Mouse (Mus musculus) c-Kit-positive CD71-positive TER-119-negative erythroid progenitor cells, embryonic 14.5 days (primary cell): ENCODE data around the gene Olfr180.

Experiments used
- DNase-seq: peaks from one replicate; pipeline ENCODE4 v3.0.0-alpha.2; 2013; ENCODE audit warnings: low read depth

Gene Olfr180

DNA sequence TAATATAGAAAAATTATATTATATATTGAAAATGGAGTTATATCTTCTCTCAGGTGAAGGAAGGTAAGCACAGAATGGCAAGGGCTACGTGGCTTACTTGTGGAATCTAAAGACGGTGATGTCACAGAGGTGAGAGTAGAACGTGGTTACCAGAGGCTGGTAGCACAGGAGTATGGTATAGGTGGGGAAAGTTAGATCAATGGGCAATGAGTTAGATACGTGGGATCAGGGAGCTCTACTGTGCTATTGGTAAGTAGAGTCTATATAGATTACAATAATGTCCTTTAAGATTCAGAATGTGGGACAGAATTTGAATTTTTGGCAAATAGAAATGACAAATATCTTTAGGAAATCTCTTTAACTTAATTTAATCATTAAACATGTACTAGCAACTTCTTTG, at the start of gene Olfr180:
Olfr180 (minus strand) TSS at position 101 of the 400 bp plus-strand sequence.
- DNase-seq, result no peak

DNA sequence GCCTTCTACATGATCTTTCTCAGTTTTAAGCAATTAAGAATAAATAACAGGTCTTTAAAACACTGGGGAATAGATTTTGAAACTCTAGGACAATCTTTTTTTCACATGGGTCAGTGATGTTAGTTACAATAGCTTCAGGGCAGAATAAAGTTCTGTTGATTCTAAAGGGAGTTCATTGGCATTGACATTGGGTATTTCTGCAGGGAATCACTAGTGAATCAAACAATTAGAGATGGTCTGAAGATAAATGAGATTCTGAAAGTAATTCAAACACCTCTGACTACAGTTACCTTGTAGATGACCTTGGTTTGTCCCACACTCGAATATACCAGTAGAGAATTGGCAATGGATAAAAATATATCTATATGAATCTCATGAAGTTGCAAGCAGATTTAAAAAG, 537 bp downstream of the Olfr180 start, which contains the start of gene Olfr181:
Olfr181 (minus strand) TSS at position 101 of the 400 bp plus-strand sequence.
- no peak for DNase-seq

DNA sequence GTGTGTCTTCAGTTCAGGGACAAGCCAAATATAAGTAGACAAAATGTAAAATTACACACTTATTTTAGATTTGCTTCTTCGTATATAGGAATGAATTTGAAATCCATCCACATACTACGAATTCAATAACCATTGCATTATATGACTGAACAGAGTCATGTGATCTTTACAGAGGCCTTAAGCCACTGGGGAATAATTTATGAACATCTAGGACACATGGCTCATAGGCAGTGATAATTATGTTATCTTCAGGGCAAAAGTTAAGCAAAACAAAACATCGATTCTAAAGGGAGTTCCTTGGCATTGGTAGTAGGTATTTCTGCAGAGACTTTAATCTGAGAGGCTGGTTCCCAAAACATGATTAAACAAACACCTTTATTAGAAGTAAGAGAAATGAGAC, 37.2 kb downstream of the Olfr180 start, which contains the start of gene Olfr178:
Olfr178 (minus strand) TSS at position 101 of the 400 bp plus-strand sequence.
- no peak for DNase-seq

DNA sequence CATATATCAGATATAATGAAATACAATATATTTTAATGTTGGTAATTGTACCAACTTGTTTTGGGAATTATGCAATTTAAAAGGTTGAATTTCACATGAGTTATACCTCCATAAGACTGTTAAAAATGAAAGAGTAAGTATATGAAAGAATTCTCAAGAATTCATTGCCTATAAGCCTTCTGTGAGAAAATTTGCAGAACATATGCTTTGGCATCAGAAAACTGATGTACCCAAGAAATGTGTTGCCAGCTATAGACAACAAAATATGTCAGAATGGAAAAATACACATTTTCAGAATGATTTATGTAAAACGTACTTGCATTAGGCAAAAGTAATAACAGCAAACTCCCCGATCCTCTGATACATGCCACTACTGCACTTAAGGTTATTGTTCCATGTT, 44.8 kb downstream of the Olfr180 start:
- DNase-seq, result no peak

DNA sequence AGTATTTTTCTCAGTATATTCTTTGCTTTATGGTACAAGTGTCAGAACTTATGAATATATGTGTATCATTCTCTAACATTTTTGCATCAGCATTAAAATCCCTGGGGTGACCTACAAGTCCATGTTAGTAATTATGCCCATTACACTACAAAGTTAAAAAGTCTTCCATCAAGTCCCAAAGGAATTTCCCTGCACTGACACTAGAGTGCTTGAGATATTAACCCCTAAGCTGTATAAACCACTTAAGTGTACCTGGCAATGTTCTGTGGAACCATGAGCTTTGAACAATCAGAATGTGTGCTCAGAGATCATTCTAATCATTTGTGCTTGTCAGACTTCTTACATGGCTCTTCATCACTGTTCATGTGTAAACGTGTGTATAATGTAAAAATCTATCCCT, 54.5 kb downstream of the Olfr180 start, which contains the start of gene Olfr177:
Olfr177 (minus strand) TSS at position 101 of the 400 bp plus-strand sequence.
- DNase-seq, result no peak
